ENCODE assay signal across 13 mouse cellular contexts in genomic region chr7:134673952-134674351, GRCm38 (mm10). TPM values are rescaled to one million over a fixed set of nuclear protein-coding genes. Genes with fewer than 3 reads are reported as not detected.
DNase-seq lines count a peak whose midpoint lies in the region; ATAC-seq lines count a peak whose summit lies in the region.
"Had no signal": no experiment of that assay in that cellular context is flagged by ENCODE, and none has a peak within 500 bp of the region (broad histone marks: within the 10 kb centered on the region; RNA-seq: fewer than 3 reads in every experiment).

No protein-coding gene starts in this region.

- no peak overlapping the region for H3K9ac ChIP-seq in lung, embryonic 16.5 days (ENCODE audit: low read length)
- H3K9ac ChIP-seq: hindbrain, embryonic 13.5 days; neural tube, embryonic 13.5 days had no signal

- ATAC-seq in lung, embryonic 16.5 days (ENCODE audit: low read depth), result no peak

- no peaks in the 10 kb centered on the region for H3K9me3 ChIP-seq in lung, embryonic 16.5 days (ENCODE audit: control insufficient read depth, low read length)
- H3K9me3 ChIP-seq: forebrain, embryonic 10.5 days; hindbrain, embryonic 13.5 days; neural tube, embryonic 13.5 days had no signal

- WGBS in lung, embryonic 16.5 days, result 27% methylated on average over 9 of the region's 9 CpGs

- H3K4me3 ChIP-seq in lung, embryonic 16.5 days (ENCODE audit: low read length), result no peak overlapping the region
- H3K4me3 ChIP-seq: forebrain, embryonic 10.5 days; hindbrain, embryonic 13.5 days; neural tube, embryonic 13.5 days had no signal

- H3K27ac ChIP-seq in lung, embryonic 16.5 days (ENCODE audit: low read length), result no peak overlapping the region
- H3K27ac ChIP-seq: forebrain, embryonic 10.5 days; hindbrain, embryonic 13.5 days; neural tube, embryonic 13.5 days had no signal

- H3K27me3 ChIP-seq in lung, embryonic 16.5 days (ENCODE audit: control insufficient read depth, insufficient read depth, low read depth, low read length), result no peaks in the 10 kb centered on the region

- peaks cover 50% of the 10 kb centered on the region for H3K4me1 ChIP-seq in lung, embryonic 16.5 days (replicated peaks; ENCODE audit: control insufficient read depth, insufficient read depth, low read length)

- H3K36me3 ChIP-seq in lung, embryonic 16.5 days (ENCODE audit: control insufficient read depth, insufficient read depth, low read length), result no peaks in the 10 kb centered on the region
- H3K36me3 ChIP-seq: forebrain, embryonic 10.5 days; hindbrain, embryonic 13.5 days; neural tube, embryonic 13.5 days had no signal

- peak overlapping the region; percentile 26 for H3K4me2 ChIP-seq in lung, embryonic 16.5 days (ENCODE audit: low read depth, low read length)
- H3K4me2 ChIP-seq: hindbrain, embryonic 13.5 days; neural tube, embryonic 13.5 days had no signal

- DNase-seq in adrenal gland, adult (ENCODE audit: inconsistent age in 2 of 2, low spot score in 1 of 2), result peak; percentile 59 to 89
- DNase-seq in adrenal gland, postnatal 4 days (ENCODE audit: low spot score in 2 of 2), result no peak
- DNase-seq in layer of hippocampus, adult 11-12 months (ENCODE audit: low spot score), result peak; percentile 44
- DNase-seq in layer of hippocampus, postnatal 25 days (ENCODE audit: extremely low spot score in 1 of 2, low spot score in 1 of 2), result no peak
- peak; percentile 53 to 59 for DNase-seq in heart, postnatal 10 days
- no peak for DNase-seq in thymus, postnatal 25 days
- DNase-seq in urinary bladder, postnatal 36 days (ENCODE audit: low spot score in 2 of 2), result no peak
- DNase-seq: thymus, postnatal 36 days had no signal

- intact Hi-C loops in heart, postnatal 10 days (cut with DNase I), result loop anchor here (5.0 kb wide), 2 partner anchors 53 to 98 kb away; no protein-coding TSS in a partner anchor

RNA-seq across cellular contexts. Expression of gene Dock1, which starts 3.5 kb away (rescaled TPM):
- 100 to 1,000 TPM; 146 to 153 TPM for total RNA-seq in adrenal gland, postnatal 4 days (2021)
- 10 to 100 TPM; 24.6 TPM for total RNA-seq in layer of hippocampus, postnatal 25 days (2021)
- total RNA-seq in heart, postnatal 10 days (2021), result 10 to 100 TPM; 46.8 to 47.5 TPM
- polyA plus RNA-seq in lung, embryonic 16.5 days (2015; fragmentation: Nextera tagmentation; extraction: Ambion mirVana), result 40.0 and 44.5 TPM in 2 replicates
- total RNA-seq: MEL had no signal

Comparison
In these comparisons a context has a peak if more than half of its experiments do, and no peak if none do; other contexts are left out.
1. DNase-seq: peak in adrenal gland, adult (2 of 2), layer of hippocampus, adult 11-12 months (single experiment) and heart, postnatal 10 days (2 of 2); none in adrenal gland, postnatal 4 days (0 of 2), layer of hippocampus, postnatal 25 days (0 of 2), thymus, postnatal 25 days (single experiment) and urinary bladder, postnatal 36 days (0 of 2).